Mouse (Mus musculus) midbrain, embryonic 16.5 days (tissue): ENCODE measurements at regions not wholly inside any gene's neighbourhood (a gene's known extent, or its start where the extent isn't known, plus 50 kb on each side); places are given as distances from the start of the nearest gene placed in this dataset.

Source experiments
- ATAC-seq: fragments of 200-750 bp; cut with Nextera tagmentation; 2 replicates; pipeline ENCODE4 v1.8.0; 2017; ENCODE audit warnings: moderate TSS enrichment
- H3K27ac ChIP-seq: fragments of 300-500 bp; sonication (generic); 2 replicates; pipeline ENCODE4 v1.5.1; 2014; ENCODE audit warnings: mild to moderate bottlenecking, low read length, mixed read lengths
- H3K27me3 ChIP-seq: fragments of 300-500 bp; sonication (generic); 2 replicates; pipeline ENCODE4 v1.6.1; 2014; ENCODE audit warnings: low read depth, low read length, mixed read lengths; ENCODE audit not compliant: control insufficient read depth, insufficient read depth
- H3K36me3 ChIP-seq: fragments of 300-500 bp; sonication (generic); 2 replicates; pipeline ENCODE4 v1.6.1; 2014; ENCODE audit warnings: mild to moderate bottlenecking, low read length, moderate library complexity, mixed read lengths; ENCODE audit not compliant: control insufficient read depth, insufficient read depth
- H3K4me1 ChIP-seq: fragments of 300-500 bp; sonication (generic); 2 replicates; pipeline ENCODE4 v1.6.1; 2014; ENCODE audit warnings: mild to moderate bottlenecking, low read length, mixed read lengths; ENCODE audit not compliant: control insufficient read depth, insufficient read depth
- H3K4me2 ChIP-seq: fragments of 300-500 bp; sonication (generic); 2 replicates; pipeline ENCODE4 v1.6.1; 2014; ENCODE audit warnings: mild to moderate bottlenecking, low read length, mixed read lengths
- H3K4me3 ChIP-seq: fragments of 300-500 bp; sonication (generic); 2 replicates; pipeline ENCODE4 v1.5.1; 2014; ENCODE audit warnings: low read depth, mild to moderate bottlenecking, low read length, moderate library complexity, mixed read lengths
- H3K9ac ChIP-seq: fragments of 300-500 bp; sonication (generic); 2 replicates; pipeline ENCODE4 v1.6.1; 2014; ENCODE audit warnings: low read depth, low read length, mixed read lengths
- H3K9me3 ChIP-seq: fragments of 300-500 bp; sonication (generic); replicated peaks from 2 replicates; pipeline ENCODE4 v1.6.1; 2014; ENCODE audit warnings: mild to moderate bottlenecking, low read length, mixed read lengths; ENCODE audit not compliant: control insufficient read depth, poor library complexity, severe bottlenecking
- WGBS: fragments of 180-500 bp; shearing (Covaris S2); extraction: QIAGEN DNeasy Blood & Tissue Kit; methylation state at CpG from one replicate; pipeline ENCODE4 v1.1.7; 2014; 5-methylcytosine and 5-hydroxymethylcytosine counted together

DNA sequence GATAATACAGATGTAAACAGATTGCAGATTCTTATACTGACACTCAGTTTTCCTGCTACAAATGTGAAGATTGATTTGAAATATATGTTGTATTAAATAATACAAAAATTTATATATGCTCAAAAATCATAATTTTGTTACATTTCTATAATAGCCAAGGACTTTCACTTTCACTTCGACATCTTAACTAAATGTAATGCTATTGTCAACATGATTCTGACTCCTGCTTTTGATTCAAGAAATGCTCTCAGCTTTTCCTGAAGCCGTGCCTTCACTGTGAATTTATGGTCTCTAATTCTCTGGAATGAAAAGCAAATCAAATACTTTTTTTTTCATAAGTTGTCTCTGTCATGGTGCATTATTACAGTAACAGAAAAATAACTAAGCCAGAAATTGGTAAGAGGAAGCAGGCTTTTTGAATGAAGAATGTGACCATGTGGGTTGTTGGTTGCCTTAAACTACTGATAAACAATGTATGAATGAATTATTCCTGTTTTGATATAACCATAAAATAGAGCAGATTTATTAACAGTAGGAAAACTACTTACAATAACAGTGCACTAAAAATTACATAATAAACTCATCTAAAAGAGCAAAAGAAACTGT lies 374.1 kb downstream of the Pdha2 start:
- WGBS = 73% methylated on average over 2 of the region's 2 CpGs
- H3K36me3 ChIP-seq = no peaks in the 10 kb centered on the region
- H3K4me3 ChIP-seq = no peak overlapping the region
- H3K9me3 ChIP-seq = no peaks in the 10 kb centered on the region
- H3K9ac ChIP-seq = no peak overlapping the region
- no peaks in the 10 kb centered on the region for H3K4me1 ChIP-seq
- H3K4me2 ChIP-seq = no peak overlapping the region
- H3K27ac ChIP-seq = no peak overlapping the region
- H3K27me3 ChIP-seq = no peaks in the 10 kb centered on the region
- no peak for ATAC-seq

DNA sequence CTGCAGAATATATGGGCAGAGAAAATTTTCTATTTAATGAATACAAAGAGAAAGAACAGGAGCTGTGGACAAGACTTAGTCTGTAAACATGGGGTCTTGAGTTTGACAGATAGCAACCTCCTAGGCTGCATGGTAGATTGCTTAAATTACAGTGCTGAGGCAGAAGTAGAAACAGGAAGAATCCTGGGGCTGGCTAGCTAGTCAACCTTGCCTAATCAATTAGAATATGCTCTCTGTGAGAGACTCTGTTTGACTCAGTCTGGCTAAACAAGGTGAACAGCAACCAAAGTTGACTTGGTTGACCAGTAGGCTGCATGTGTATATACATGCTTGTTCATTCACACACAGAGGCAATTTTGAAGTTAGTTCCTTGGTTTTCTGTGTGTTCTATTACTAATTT lies 390.9 kb downstream of the Pdha2 start:
- no peak for ATAC-seq
- Histone ChIP-seq H3K4me2 (no peak overlapping the region), H3K4me1 (no peaks in the 10 kb centered on the region), H3K4me3 (no peak overlapping the region), H3K9ac (no peak overlapping the region), H3K27ac (no peak overlapping the region), H3K9me3 (no peaks in the 10 kb centered on the region), H3K27me3 (no peaks in the 10 kb centered on the region), H3K36me3 (no peaks in the 10 kb centered on the region)

DNA sequence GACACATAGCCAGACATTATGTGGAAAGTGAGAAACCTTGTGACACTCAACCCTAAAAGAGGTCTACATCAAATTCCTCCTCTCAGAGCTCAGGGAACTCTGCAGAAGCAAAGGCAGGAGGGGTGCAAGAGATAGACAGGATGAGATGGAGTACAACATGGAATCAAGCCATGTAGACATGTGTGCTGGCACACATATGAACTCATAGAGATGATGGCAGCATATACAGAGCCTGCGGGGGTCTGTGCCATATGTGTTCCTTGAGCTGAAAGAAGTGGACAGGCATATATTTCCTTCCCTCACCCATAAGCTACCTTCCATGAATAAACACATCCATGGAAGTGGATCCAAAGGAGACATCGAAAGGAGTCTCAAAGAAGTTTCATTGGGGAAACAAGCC lies 406.6 kb downstream of the Pdha2 start:
- no peak for ATAC-seq
- Histone ChIP-seq H3K9me3 (no peaks in the 10 kb centered on the region), H3K9ac (no peak overlapping the region), H3K27me3 (no peaks in the 10 kb centered on the region), H3K4me3 (no peak overlapping the region), H3K36me3 (no peaks in the 10 kb centered on the region), H3K4me2 (no peak overlapping the region), H3K27ac (no peak overlapping the region), H3K4me1 (no peaks in the 10 kb centered on the region)
- WGBS = 95% methylated on average over 2 of the region's 2 CpGs

DNA sequence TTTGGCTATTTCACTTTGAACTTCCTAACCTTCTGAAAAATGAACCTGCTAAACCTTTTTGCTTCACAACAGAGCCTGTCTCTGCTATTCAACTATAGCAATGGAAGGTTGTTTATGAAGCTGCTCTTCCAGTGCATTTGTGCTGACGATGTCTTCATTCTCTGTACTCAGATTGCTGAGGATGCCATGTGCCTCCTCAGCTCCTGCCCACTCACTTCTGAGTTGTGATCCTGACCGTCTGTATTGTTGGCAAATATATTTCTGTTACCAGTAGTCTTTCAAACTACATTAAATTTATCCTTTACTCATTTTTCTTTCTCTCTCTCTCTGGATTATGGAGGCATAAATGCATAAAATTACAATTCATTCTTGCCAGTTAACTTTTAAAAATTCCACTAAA lies 419.2 kb downstream of the Pdha2 start:
- Histone ChIP-seq H3K9ac (no peak overlapping the region), H3K9me3 (no peaks in the 10 kb centered on the region), H3K4me3 (no peak overlapping the region), H3K36me3 (no peaks in the 10 kb centered on the region), H3K27ac (no peak overlapping the region), H3K27me3 (no peaks in the 10 kb centered on the region), H3K4me2 (no peak overlapping the region), H3K4me1 (no peaks in the 10 kb centered on the region)
- ATAC-seq = no peak
- WGBS = 88% methylated on average over 2 of the region's 2 CpGs

DNA sequence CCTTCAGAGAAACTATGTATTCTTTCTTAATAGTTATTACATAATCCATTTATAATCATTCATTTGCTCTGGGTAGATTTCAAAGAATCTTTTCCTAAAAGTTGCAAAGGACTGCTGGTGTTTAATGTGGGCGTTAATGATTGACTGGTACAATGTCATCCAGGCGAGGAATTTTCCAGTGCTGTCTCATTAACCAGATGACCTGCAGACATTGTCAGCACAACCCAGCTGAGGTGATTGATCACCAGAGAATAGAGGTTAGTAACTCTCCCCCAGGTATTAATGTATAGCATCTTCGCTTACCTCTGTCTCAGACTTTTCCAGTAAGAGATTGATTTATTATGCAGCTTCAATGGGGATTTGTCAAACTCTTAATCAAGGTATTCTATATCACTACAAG lies 426.5 kb downstream of the Pdha2 start:
- Histone ChIP-seq H3K4me3 (no peak overlapping the region), H3K27me3 (no peaks in the 10 kb centered on the region), H3K9ac (no peak overlapping the region), H3K36me3 (no peaks in the 10 kb centered on the region), H3K4me1 (no peaks in the 10 kb centered on the region), H3K4me2 (no peak overlapping the region), H3K9me3 (no peaks in the 10 kb centered on the region), H3K27ac (no peak overlapping the region)
- 72% methylated on average over 3 of the region's 3 CpGs for WGBS
- no peak for ATAC-seq

DNA sequence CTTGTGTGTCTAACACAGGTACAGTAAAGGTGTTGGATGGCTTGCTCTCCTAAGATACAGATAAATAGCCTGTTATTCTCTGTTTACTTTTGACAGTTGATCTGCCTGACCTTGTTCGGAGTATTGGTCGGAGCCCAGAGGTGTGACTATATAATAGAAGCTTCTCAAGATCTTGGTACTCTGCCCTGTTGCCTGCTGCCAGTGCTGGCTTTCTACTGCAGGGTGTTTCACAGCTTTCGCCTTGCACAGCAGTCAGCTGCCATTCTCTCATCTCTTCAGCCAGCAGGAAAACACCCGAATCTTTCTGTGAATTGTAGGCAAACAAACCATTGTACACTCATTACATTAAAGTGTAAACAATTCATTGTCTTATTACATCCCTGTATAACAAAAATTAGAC lies 452.1 kb downstream of the Pdha2 start:
- H3K4me1 ChIP-seq = no peaks in the 10 kb centered on the region
- WGBS = 86% methylated on average over 4 of the region's 4 CpGs
- H3K27ac ChIP-seq = no peak overlapping the region
- H3K4me3 ChIP-seq = no peak overlapping the region
- H3K4me2 ChIP-seq = no peak overlapping the region
- no peaks in the 10 kb centered on the region for H3K36me3 ChIP-seq
- H3K27me3 ChIP-seq = no peaks in the 10 kb centered on the region
- no peaks in the 10 kb centered on the region for H3K9me3 ChIP-seq
- no peak for ATAC-seq
- H3K9ac ChIP-seq = no peak overlapping the region

DNA sequence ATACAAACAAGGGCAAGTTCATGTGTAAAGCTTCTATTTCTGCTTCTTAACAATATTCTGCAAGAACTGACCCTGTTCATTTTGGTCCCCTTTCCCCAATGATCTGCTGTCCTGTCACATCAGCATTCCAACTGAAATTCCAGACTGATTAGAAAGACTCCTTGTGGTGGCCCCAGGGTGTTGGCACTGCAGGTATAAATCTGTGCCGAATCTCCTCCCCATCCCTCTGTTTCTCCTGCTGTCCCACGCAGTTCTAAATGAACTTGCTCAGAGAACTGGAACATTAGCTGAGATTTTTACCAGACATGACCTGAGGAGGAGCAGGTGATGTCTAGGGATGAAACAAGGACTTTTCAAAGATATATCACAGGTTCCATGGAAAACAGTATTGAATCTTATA lies 467.7 kb downstream of the Pdha2 start:
- no peak overlapping the region for H3K27ac ChIP-seq
- ATAC-seq = no peak
- no peak overlapping the region for H3K4me2 ChIP-seq
- H3K9ac ChIP-seq = no peak overlapping the region
- no peaks in the 10 kb centered on the region for H3K36me3 ChIP-seq
- H3K9me3 ChIP-seq = no peaks in the 10 kb centered on the region
- 59% methylated on average over 2 of the region's 2 CpGs for WGBS
- H3K27me3 ChIP-seq = no peaks in the 10 kb centered on the region
- no peak overlapping the region for H3K4me3 ChIP-seq
- no peaks in the 10 kb centered on the region for H3K4me1 ChIP-seq

DNA sequence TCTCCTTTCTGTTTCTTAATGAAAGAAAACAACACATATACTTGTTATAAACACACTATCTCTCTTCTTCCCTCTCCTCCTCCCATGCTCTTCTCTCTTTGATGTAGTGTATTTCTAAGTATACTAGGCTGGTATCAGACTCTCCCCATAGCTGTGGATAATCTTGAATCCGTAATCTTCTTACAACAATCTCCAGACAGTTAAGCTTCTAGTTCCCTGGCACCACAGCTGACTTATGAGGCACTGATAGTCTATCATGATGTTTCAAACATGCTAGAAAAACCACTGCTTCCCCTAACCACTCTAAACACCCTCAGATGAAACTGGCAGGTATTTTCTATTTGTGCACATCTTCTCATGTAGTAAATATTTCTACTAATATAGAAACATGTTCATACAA lies 471.7 kb downstream of the Pdha2 start:
- H3K27me3 ChIP-seq = no peaks in the 10 kb centered on the region
- no peaks in the 10 kb centered on the region for H3K4me1 ChIP-seq
- no peak overlapping the region for H3K27ac ChIP-seq
- no peak overlapping the region for H3K9ac ChIP-seq
- no peaks in the 10 kb centered on the region for H3K9me3 ChIP-seq
- no peak overlapping the region for H3K4me2 ChIP-seq
- WGBS = 85% methylated on average over 1 of the region's 1 CpGs
- no peak overlapping the region for H3K4me3 ChIP-seq
- ATAC-seq = no peak
- no peaks in the 10 kb centered on the region for H3K36me3 ChIP-seq

DNA sequence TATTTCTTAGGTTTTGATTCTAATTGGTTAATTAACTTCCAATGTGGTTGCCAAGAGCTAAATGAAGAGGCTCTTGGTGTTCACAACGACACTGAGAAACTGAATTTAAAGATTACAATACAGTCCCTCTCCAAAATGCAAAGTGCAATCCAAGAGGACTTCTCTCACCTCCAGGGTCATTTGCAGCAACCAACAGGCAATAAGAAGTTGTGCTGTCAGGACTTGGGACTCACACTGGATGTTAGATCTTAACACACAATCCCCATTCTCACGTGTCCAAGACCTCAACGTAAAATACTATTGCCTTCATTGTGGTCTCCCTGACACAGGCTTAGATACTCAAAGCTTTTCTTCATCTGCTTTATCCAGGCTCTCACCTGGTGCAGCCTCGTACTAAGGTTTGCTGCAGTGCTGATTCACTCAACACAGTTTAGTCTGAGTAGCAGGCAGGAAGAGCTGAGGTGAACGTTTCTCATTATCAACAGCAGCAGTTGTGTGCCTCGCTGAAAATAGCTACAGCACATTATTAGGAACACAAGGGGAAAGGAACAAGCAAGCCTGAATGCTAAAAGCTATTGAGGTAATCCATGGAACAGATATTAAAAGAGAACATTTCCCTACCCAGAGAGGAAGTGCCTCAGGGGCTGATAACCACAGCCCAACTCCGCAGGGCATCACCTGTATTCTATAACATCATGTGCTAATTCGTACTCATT lies 473.3 kb downstream of the Pdha2 start:
- Histone ChIP-seq H3K27ac (no peak overlapping the region), H3K4me1 (no peaks in the 10 kb centered on the region), H3K36me3 (no peaks in the 10 kb centered on the region), H3K4me2 (no peak overlapping the region), H3K9ac (no peak overlapping the region), H3K4me3 (no peak overlapping the region), H3K27me3 (no peaks in the 10 kb centered on the region), H3K9me3 (no peaks in the 10 kb centered on the region)
- WGBS = 71% methylated on average over 8 of the region's 8 CpGs
- 0 out of 2 replicates have a peak, but pooled peaks have one; percentile 48 for ATAC-seq
